Mouse (Mus musculus) midbrain, embryonic 16.5 days (tissue): ENCODE results near the gene Il2. TPM values are rescaled to one million over a fixed set of nuclear protein-coding genes. Genes with fewer than 3 reads are reported as not detected.

ENCODE experiments used
- ATAC-seq: fragments of 200-750 bp; cut with Nextera tagmentation; 2 replicates; pipeline ENCODE4 v1.8.0; 2017; ENCODE audit warnings: moderate TSS enrichment
- H3K27ac ChIP-seq: fragments of 300-500 bp; sonication (generic); 2 replicates; pipeline ENCODE4 v1.5.1; 2014; ENCODE audit warnings: mild to moderate bottlenecking, low read length, mixed read lengths
- H3K27me3 ChIP-seq: fragments of 300-500 bp; sonication (generic); 2 replicates; pipeline ENCODE4 v1.6.1; 2014; ENCODE audit warnings: low read depth, low read length, mixed read lengths; ENCODE audit not compliant: control insufficient read depth, insufficient read depth
- H3K36me3 ChIP-seq: fragments of 300-500 bp; sonication (generic); 2 replicates; pipeline ENCODE4 v1.6.1; 2014; ENCODE audit warnings: mild to moderate bottlenecking, low read length, moderate library complexity, mixed read lengths; ENCODE audit not compliant: control insufficient read depth, insufficient read depth
- H3K4me1 ChIP-seq: fragments of 300-500 bp; sonication (generic); 2 replicates; pipeline ENCODE4 v1.6.1; 2014; ENCODE audit warnings: mild to moderate bottlenecking, low read length, mixed read lengths; ENCODE audit not compliant: control insufficient read depth, insufficient read depth
- H3K4me2 ChIP-seq: fragments of 300-500 bp; sonication (generic); 2 replicates; pipeline ENCODE4 v1.6.1; 2014; ENCODE audit warnings: mild to moderate bottlenecking, low read length, mixed read lengths
- H3K4me3 ChIP-seq: fragments of 300-500 bp; sonication (generic); 2 replicates; pipeline ENCODE4 v1.5.1; 2014; ENCODE audit warnings: low read depth, mild to moderate bottlenecking, low read length, moderate library complexity, mixed read lengths
- H3K9ac ChIP-seq: fragments of 300-500 bp; sonication (generic); 2 replicates; pipeline ENCODE4 v1.6.1; 2014; ENCODE audit warnings: low read depth, low read length, mixed read lengths
- H3K9me3 ChIP-seq: fragments of 300-500 bp; sonication (generic); replicated peaks from 2 replicates; pipeline ENCODE4 v1.6.1; 2014; ENCODE audit warnings: mild to moderate bottlenecking, low read length, mixed read lengths; ENCODE audit not compliant: control insufficient read depth, poor library complexity, severe bottlenecking
- WGBS: fragments of 180-500 bp; shearing (Covaris S2); extraction: QIAGEN DNeasy Blood & Tissue Kit; methylation state at CpG from one replicate; pipeline ENCODE4 v1.1.7; 2014; 5-methylcytosine and 5-hydroxymethylcytosine counted together
- polyA plus RNA-seq: library from polyadenylated mRNA; unstranded; fragments of >200 nt; fragmentation: Nextera tagmentation; extraction: Ambion mirVana; gene quantifications from 2 replicates; pipeline ENCODE4 v1.2.1, GENCODE M21; 2015

Gene Il2
- polyA plus RNA-seq = 0.28 and 0.46 TPM in 2 replicates

DNA sequence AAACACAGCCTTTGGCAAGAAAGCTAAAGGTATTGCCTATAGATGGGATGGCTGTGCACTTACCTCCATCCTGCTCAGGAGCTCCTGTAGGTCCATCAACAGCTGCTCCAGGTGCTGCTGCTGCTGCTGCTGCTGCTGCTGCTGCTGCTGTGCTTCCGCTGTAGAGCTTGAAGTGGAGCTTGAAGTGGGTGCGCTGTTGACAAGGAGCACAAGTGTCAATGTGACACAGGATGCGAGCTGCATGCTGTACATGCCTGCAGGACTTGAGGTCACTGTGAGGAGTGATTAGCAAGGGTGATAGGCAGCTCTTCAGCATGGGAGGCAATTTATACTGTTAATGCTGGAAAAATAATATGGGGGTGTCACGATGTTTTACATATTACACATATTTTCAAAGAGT, at the start of gene Il2:
Gene Il2 (minus strand): TSS at position 305 of the 400 bp plus-strand sequence.
- Histone ChIP-seq H3K27ac (no peak within 1 kb of the TSS), H3K4me2 (no peak within 1 kb of the TSS), H3K4me1 (no peaks in the 10 kb centered on the region), H3K9me3 (no peaks in the 10 kb centered on the region), H3K4me3 (no peak within 1 kb of the TSS), H3K9ac (no peak within 1 kb of the TSS), H3K27me3 (no peaks in the 10 kb centered on the region), H3K36me3 (no peaks in the 10 kb centered on the region)
- 80% methylated on average over 4 of the region's 4 CpGs for WGBS
- ATAC-seq = no peak

GRCm38 (mm10) chr3:37174711-37175572, 49.2 kb upstream of the Il2 start:
- Histone ChIP-seq H3K36me3 (no peaks in the 10 kb centered on the region), H3K27me3 (no peaks in the 10 kb centered on the region), H3K27ac (no peak overlapping the region), H3K9ac (no peak overlapping the region), H3K4me3 (no peak overlapping the region), H3K9me3 (no peaks in the 10 kb centered on the region), H3K4me2 (no peak overlapping the region), H3K4me1 (no peaks in the 10 kb centered on the region)
- no peak for ATAC-seq
- 77% methylated on average over 10 of the region's 10 CpGs for WGBS

GRCm38 (mm10) chr3:37173285-37173684, 47.5 kb upstream of the Il2 start:
- Histone ChIP-seq H3K27me3 (no peaks in the 10 kb centered on the region), H3K27ac (no peak overlapping the region), H3K4me2 (no peak overlapping the region), H3K9ac (no peak overlapping the region), H3K4me3 (no peak overlapping the region), H3K4me1 (no peaks in the 10 kb centered on the region), H3K9me3 (no peaks in the 10 kb centered on the region), H3K36me3 (no peaks in the 10 kb centered on the region)
- 93% methylated on average over 8 of the region's 8 CpGs for WGBS
- ATAC-seq = no peak

GRCm38 (mm10) chr3:37169283-37169682, 43.5 kb upstream of the Il2 start:
- H3K4me3 ChIP-seq = no peak overlapping the region
- no peak overlapping the region for H3K27ac ChIP-seq
- ATAC-seq = no peak
- H3K4me1 ChIP-seq = no peaks in the 10 kb centered on the region
- H3K36me3 ChIP-seq = no peaks in the 10 kb centered on the region
- H3K9ac ChIP-seq = no peak overlapping the region
- H3K4me2 ChIP-seq = no peak overlapping the region
- 89% methylated on average over 2 of the region's 2 CpGs for WGBS
- no peaks in the 10 kb centered on the region for H3K27me3 ChIP-seq
- no peaks in the 10 kb centered on the region for H3K9me3 ChIP-seq

GRCm38 (mm10) chr3:37161096-37161495, 35.3 kb upstream of the Il2 start:
- no peak for ATAC-seq
- H3K4me3 ChIP-seq = no peak overlapping the region
- WGBS = 60% methylated on average over 4 of the region's 4 CpGs
- no peaks in the 10 kb centered on the region for H3K27me3 ChIP-seq
- H3K27ac ChIP-seq = no peak overlapping the region
- H3K4me1 ChIP-seq = no peaks in the 10 kb centered on the region
- H3K4me2 ChIP-seq = no peak overlapping the region
- no peaks in the 10 kb centered on the region for H3K9me3 ChIP-seq
- H3K36me3 ChIP-seq = no peaks in the 10 kb centered on the region
- H3K9ac ChIP-seq = no peak overlapping the region

DNA sequence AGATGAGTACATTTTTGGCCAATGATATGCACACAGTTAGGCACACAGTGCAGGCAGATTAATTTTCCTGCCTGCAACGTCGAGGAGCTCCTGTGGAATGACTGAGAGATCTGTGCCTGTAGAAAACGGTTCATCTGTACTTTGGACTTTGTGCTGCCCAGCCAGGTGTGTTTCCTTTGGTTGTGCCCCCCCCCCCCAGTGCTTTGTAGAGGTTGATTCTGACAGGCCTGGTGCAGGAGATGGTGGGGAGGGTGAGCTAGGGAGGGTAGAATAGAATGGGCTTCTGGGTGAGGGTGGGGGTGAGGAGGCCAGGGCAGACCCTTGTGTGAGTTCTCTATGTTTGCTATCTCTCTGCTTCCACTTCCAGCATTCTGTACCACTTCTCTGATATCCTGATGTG, 32.5 kb upstream of the Il2 start:
- Histone ChIP-seq H3K27ac (no peak overlapping the region), H3K36me3 (no peaks in the 10 kb centered on the region), H3K9ac (no peak overlapping the region), H3K4me3 (no peak overlapping the region), H3K4me2 (no peak overlapping the region), H3K27me3 (no peaks in the 10 kb centered on the region), H3K4me1 (no peaks in the 10 kb centered on the region), H3K9me3 (no peaks in the 10 kb centered on the region)
- no peak for ATAC-seq
- WGBS = 83% methylated on average over 3 of the region's 3 CpGs

DNA sequence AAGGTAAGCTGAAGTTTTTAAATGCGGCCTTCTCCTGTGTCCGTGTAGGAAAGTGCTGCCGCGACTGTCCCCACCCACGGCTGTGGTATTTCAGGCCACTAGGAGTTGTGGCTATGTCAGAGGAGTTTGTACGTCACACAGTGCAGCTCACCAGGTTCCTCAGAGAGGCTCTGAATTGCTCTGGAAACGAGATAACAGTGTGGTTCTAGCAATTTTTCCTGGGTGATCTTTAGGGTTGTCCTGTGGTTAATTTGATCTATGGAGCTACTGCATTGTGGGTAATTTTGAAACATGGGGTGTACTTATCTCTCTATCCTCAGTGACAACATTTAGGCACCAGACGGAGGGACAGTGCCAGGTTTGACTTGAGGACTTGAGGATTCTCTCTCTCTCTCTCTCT, 31.3 kb upstream of the Il2 start:
- WGBS = 77% methylated on average over 8 of the region's 8 CpGs
- no peak overlapping the region for H3K4me2 ChIP-seq

DNA sequence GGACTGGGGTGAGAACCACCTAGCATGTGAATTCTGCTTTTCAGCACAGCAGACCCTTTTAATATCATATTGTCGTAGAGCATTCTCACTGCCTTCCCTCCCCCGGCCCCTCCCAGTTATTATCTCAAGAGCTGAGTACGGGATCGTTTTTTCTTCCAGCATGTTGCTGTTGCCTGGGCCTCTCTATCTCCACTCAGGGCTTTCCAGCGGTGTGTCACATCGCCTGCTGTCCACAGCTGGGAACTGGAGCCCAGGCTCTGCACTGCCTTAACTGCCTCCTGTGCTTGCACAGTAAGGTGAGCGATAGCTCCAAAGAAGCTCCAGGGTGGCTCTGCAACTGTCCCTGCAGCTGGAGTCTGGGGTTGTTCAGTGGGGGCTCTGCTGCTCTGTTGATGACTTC, 28.6 kb upstream of the Il2 start:
- no peak overlapping the region for H3K4me3 ChIP-seq
- no peak overlapping the region for H3K4me2 ChIP-seq
- no peaks in the 10 kb centered on the region for H3K36me3 ChIP-seq
- ATAC-seq = no peak
- no peaks in the 10 kb centered on the region for H3K27me3 ChIP-seq
- no peak overlapping the region for H3K9ac ChIP-seq
- H3K9me3 ChIP-seq = no peaks in the 10 kb centered on the region
- WGBS = 87% methylated on average over 7 of the region's 7 CpGs
- no peaks in the 10 kb centered on the region for H3K4me1 ChIP-seq
- no peak overlapping the region for H3K27ac ChIP-seq

More for the DNA sequence above, 31.3 kb upstream of the Il2 start:
- no peaks in the 10 kb centered on the region for H3K36me3 ChIP-seq
- no peak overlapping the region for H3K27ac ChIP-seq
- no peaks in the 10 kb centered on the region for H3K4me1 ChIP-seq
- H3K9ac ChIP-seq = no peak overlapping the region
- no peaks in the 10 kb centered on the region for H3K9me3 ChIP-seq
- no peaks in the 10 kb centered on the region for H3K27me3 ChIP-seq
- no peak for ATAC-seq
- H3K4me3 ChIP-seq = no peak overlapping the region

GRCm38 (mm10) chr3:37153004-37153403, 27.2 kb upstream of the Il2 start:
- no peaks in the 10 kb centered on the region for H3K36me3 ChIP-seq

More at GRCm38 (mm10) chr3:37153004-37153403, 27.2 kb upstream of the Il2 start:
- WGBS = 91% methylated on average over 7 of the region's 7 CpGs
- no peak overlapping the region for H3K27ac ChIP-seq
- H3K4me2 ChIP-seq = no peak overlapping the region
- ATAC-seq = no peak
- H3K9me3 ChIP-seq = no peaks in the 10 kb centered on the region
- H3K27me3 ChIP-seq = no peaks in the 10 kb centered on the region
- no peaks in the 10 kb centered on the region for H3K4me1 ChIP-seq
- no peak overlapping the region for H3K9ac ChIP-seq
- no peak overlapping the region for H3K4me3 ChIP-seq
